In genomic region chr14:56631109-56631508, GRCm38 (mm10) we compare ENCODE assay signal across 18 mouse cellular contexts. TPM values are rescaled to one million over a fixed set of nuclear protein-coding genes. Genes with fewer than 3 reads are reported as not detected.
DNase-seq lines count a peak whose midpoint lies in the region; ATAC-seq and TF ChIP-seq lines count a peak whose summit lies in the region.
"Had no signal": no experiment of that assay in that cellular context is flagged by ENCODE, and none has a peak within 500 bp of the region (broad histone marks: within the 10 kb centered on the region; RNA-seq: fewer than 3 reads in every experiment).

No protein-coding gene starts in this region.

- 92% methylated on average over 2 of the region's 2 CpGs for WGBS in limb, embryonic 10.5 days
- WGBS in midbrain, embryonic 11.5 days = 90% methylated on average over 2 of the region's 2 CpGs

- no peak overlapping the region for H3K9ac ChIP-seq in MEL (ENCODE audit: control insufficient read depth, low read depth, low read length, poor library complexity, severe bottlenecking)
- H3K9ac ChIP-seq in midbrain, embryonic 11.5 days (ENCODE audit: low read length) = no peak overlapping the region

- ATAC-seq in megakaryocyte progenitor cell, adult 5-6 weeks (replicated peaks; ENCODE audit: poor library complexity) = peak; percentile 54
- ATAC-seq in megakaryocyte-erythroid progenitor cell, adult 5-6 weeks (replicated peaks; ENCODE audit: low FRiP score, low TSS enrichment, poor library complexity, severe bottlenecking) = peak; percentile 63; the same call in 1 of the 2 replicates
- no peak for ATAC-seq in midbrain, embryonic 11.5 days (ENCODE audit: low FRiP score)
- ATAC-seq: activated CD4-positive, CD25-positive, alpha-beta regulatory T cell, adult 4 months; CD4-positive, CD25-positive, alpha-beta regulatory T cell, adult 4 months; Patski had no signal

- TF ChIP-seq CTCF in MEL (IDR thresholded peaks at IDR 0.05 in 2 of 3, conservative IDR thresholded peaks at IDR 0.05 in 1 of 3; ENCODE audit: control insufficient read depth in 1 of 3, insufficient read depth in 1 of 3, low read depth in 2 of 3, low read length in 3 of 3, poor library complexity in 1 of 3, severe bottlenecking in 1 of 3) = no peak

- H3K4me2 ChIP-seq in midbrain, embryonic 11.5 days = no peak overlapping the region

- H3K4me1 ChIP-seq in MEL (ENCODE audit: control insufficient read depth in 1 of 2, insufficient read depth in 2 of 2, low read length in 2 of 2) = 0 out of 4 replicates have a peak, but pooled peaks cover 0 to 4% of the 10 kb centered on the region in 2 experiments
- no peaks in the 10 kb centered on the region for H3K4me1 ChIP-seq in limb, embryonic 10.5 days
- H3K4me1 ChIP-seq in midbrain, embryonic 11.5 days (ENCODE audit: control insufficient read depth, insufficient read depth, low read length) = no peaks in the 10 kb centered on the region

- no peaks in the 10 kb centered on the region for H3K36me3 ChIP-seq in MEL (ENCODE audit: control insufficient read depth in 1 of 2, insufficient read depth in 2 of 2, low read length in 2 of 2)
- no peaks in the 10 kb centered on the region for H3K36me3 ChIP-seq in limb, embryonic 10.5 days
- no peaks in the 10 kb centered on the region for H3K36me3 ChIP-seq in midbrain, embryonic 11.5 days (ENCODE audit: control insufficient read depth, insufficient read depth, low read length)

- no peak overlapping the region for H3K4me3 ChIP-seq in MEL (ENCODE audit: control insufficient read depth in 1 of 2, insufficient read depth in 1 of 2, low read depth in 2 of 2, low read length in 2 of 2)
- no peak overlapping the region for H3K4me3 ChIP-seq in limb, embryonic 10.5 days
- H3K4me3 ChIP-seq in midbrain, embryonic 11.5 days (ENCODE audit: low read depth, low read length) = no peak overlapping the region

- no peak overlapping the region for H3K27ac ChIP-seq in MEL (ENCODE audit: control insufficient read depth, low read depth, low read length)
- H3K27ac ChIP-seq in limb, embryonic 10.5 days = no peak overlapping the region
- H3K27ac ChIP-seq in midbrain, embryonic 11.5 days (ENCODE audit: low read depth, low read length) = no peak overlapping the region

- no peaks in the 10 kb centered on the region for H3K27me3 ChIP-seq in MEL (ENCODE audit: control insufficient read depth in 1 of 2, insufficient read depth in 2 of 2, low read length in 2 of 2)
- H3K27me3 ChIP-seq in limb, embryonic 10.5 days (ENCODE audit: low read depth, poor library complexity, severe bottlenecking) = no peaks in the 10 kb centered on the region
- no peaks in the 10 kb centered on the region for H3K27me3 ChIP-seq in midbrain, embryonic 11.5 days (ENCODE audit: control insufficient read depth, insufficient read depth, low read length)
- H3K27me3 ChIP-seq: CH12.LX, Patski had no signal

- TF ChIP-seq EP300 in MEL (IDR thresholded peaks at IDR 0.05; ENCODE audit: low read depth in 1 of 2, low read length in 2 of 2) = no peak

- peak; percentile 18 for DNase-seq in MEL (ENCODE audit: low read depth, low spot score)
- no peak for DNase-seq in limb, embryonic 10.5 days (ENCODE audit: low spot score)
- no peak for DNase-seq in midbrain, embryonic 11.5 days (ENCODE audit: low spot score, missing footprints)
- no peak for DNase-seq in cerebellum, postnatal 36 days
- DNase-seq: adrenal gland, adult 8-10 months; adrenal gland, postnatal 25 days; B cell, adult 2 months; cerebellum, adult 11 months; cerebellum, adult 11-12 months; cerebellum, adult 18-20 months; cerebellum, adult 2 months had no signal

- TF ChIP-seq RAD21 in MEL (IDR thresholded peaks at IDR 0.05; ENCODE audit: low read depth, low read length) = no peak

- no peaks in the 10 kb centered on the region for H3K79me2 ChIP-seq in MEL (ENCODE audit: control insufficient read depth, insufficient read depth, low read length, poor library complexity)

- H3K9me3 ChIP-seq in MEL (replicated peaks; ENCODE audit: insufficient read depth, low read length) = no peaks in the 10 kb centered on the region
- H3K9me3 ChIP-seq in limb, embryonic 10.5 days (replicated peaks) = no peaks in the 10 kb centered on the region
- no peaks in the 10 kb centered on the region for H3K9me3 ChIP-seq in midbrain, embryonic 11.5 days (ENCODE audit: control insufficient read depth, low read length)
- H3K9me3 ChIP-seq: G1E had no signal

- TF ChIP-seq POLR2A in MEL (IDR thresholded peaks at IDR 0.05; ENCODE audit: control insufficient read depth in 1 of 2, insufficient read depth in 1 of 2, low read depth in 1 of 2, low read length in 2 of 2, poor library complexity in 1 of 2) = no peak

TF ChIP-seq in MEL, 35 proteins besides CTCF, POLR2A, EP300 and RAD21:
- TF ChIP-seq ETS1 (IDR thresholded peaks at IDR 0.05; ENCODE audit: low read depth, low read length) (no peak), BHLHE40 (IDR thresholded peaks at IDR 0.05; ENCODE audit: borderline replicate concordance, low read depth, low read length) (no peak), POLR2AphosphoS2 (IDR thresholded peaks at IDR 0.05; ENCODE audit: low read length) (no peak), ZMIZ1 (IDR thresholded peaks at IDR 0.05; ENCODE audit: low read depth, low read length) (no peak), E2F4 (IDR thresholded peaks at IDR 0.05; ENCODE audit: borderline replicate concordance, low read depth, low read length) (no peak), USF2 (IDR thresholded peaks at IDR 0.05; ENCODE audit: borderline replicate concordance in 1 of 2, insufficient read depth in 1 of 2, low read depth in 1 of 2, low read length in 2 of 2) (no peak), ZC3H11A (IDR thresholded peaks at IDR 0.05; ENCODE audit: low read depth, low read length) (no peak), TCF12 (IDR thresholded peaks at IDR 0.05; ENCODE audit: low read depth, low read length) (no peak), HCFC1 (IDR thresholded peaks at IDR 0.05; ENCODE audit: low read depth, low read length) (no peak), KAT2A (conservative IDR thresholded peaks at IDR 0.05; ENCODE audit: low read depth, low read length) (no peak)
TF ChIP-seq in MEL: peak in this region for 0.

RNA-seq across cellular contexts. Expression of gene Mphosph8, which starts 36.9 kb away (rescaled TPM):
- 13.0 and 14.1 TPM in 2 replicates for total RNA-seq in MEL (2012; rRNA removed)
- 100 to 1,000 TPM in 1 of 2 experiments, 10 to 100 TPM in 1; 27.2 to 402 TPM for polyA plus RNA-seq in MEL (2012; ENCODE audit: insufficient read depth in 1 of 2, insufficient read length in 2 of 2, low read depth in 1 of 2, low replicate concordance in 2 of 2, missing spikeins in 1 of 2)
- 45.3 and 51.4 TPM in 2 replicates for total RNA-seq in megakaryocyte progenitor cell, adult 5-6 weeks (2015)
- total RNA-seq in megakaryocyte progenitor cell, adult 5-6 weeks (2017) = 25.0 and 37.5 TPM in 2 replicates
- total RNA-seq in megakaryocyte-erythroid progenitor cell, adult 5-6 weeks (2014; fragmentation: Nextera tagmentation) = 27.6 and 34.2 TPM in 2 replicates
- total RNA-seq in megakaryocyte-erythroid progenitor cell, adult 5-6 weeks (2017) = 34.1 and 34.7 TPM in 2 replicates
- 29.3 and 41.7 TPM in 2 replicates for polyA plus RNA-seq in limb, embryonic 10.5 days (2016; fragmentation: Nextera tagmentation; extraction: Ambion mirVana)
- polyA plus RNA-seq in midbrain, embryonic 11.5 days (2014; fragmentation: Nextera tagmentation; extraction: Ambion mirVana) = 44.3 and 45.4 TPM in 2 replicates

RNA-seq across cellular contexts. Expression of gene Parp4, which starts 55.7 kb away (rescaled TPM):
- total RNA-seq in MEL (2012; rRNA removed) = 1.5 and 2.2 TPM in 2 replicates
- polyA plus RNA-seq in MEL (2012; ENCODE audit: insufficient read depth in 1 of 2, insufficient read length in 2 of 2, low read depth in 1 of 2, low replicate concordance in 2 of 2, missing spikeins in 1 of 2) = 1 to 10 TPM in 1 of 2 experiments, not detected in 1; 5.2 TPM
- total RNA-seq in megakaryocyte progenitor cell, adult 5-6 weeks (2015) = 32.5 and 36.2 TPM in 2 replicates
- total RNA-seq in megakaryocyte progenitor cell, adult 5-6 weeks (2017) = 5.7 and 6.2 TPM in 2 replicates
- 11.4 and 23.6 TPM in 2 replicates for total RNA-seq in megakaryocyte-erythroid progenitor cell, adult 5-6 weeks (2014; fragmentation: Nextera tagmentation)
- total RNA-seq in megakaryocyte-erythroid progenitor cell, adult 5-6 weeks (2017) = 2.8 and 6.3 TPM in 2 replicates
- polyA plus RNA-seq in limb, embryonic 10.5 days (2016; fragmentation: Nextera tagmentation; extraction: Ambion mirVana) = 1.2 and 1.5 TPM in 2 replicates
- polyA plus RNA-seq in midbrain, embryonic 11.5 days (2014; fragmentation: Nextera tagmentation; extraction: Ambion mirVana) = 1.3 and 1.5 TPM in 2 replicates

RNA-seq across cellular contexts. Expression of gene Cenpj, which starts 55.9 kb away (rescaled TPM):
- 2.8 and 3.2 TPM in 2 replicates for total RNA-seq in MEL (2012; rRNA removed)
- 1 to 10 TPM in 1 of 2 experiments, not detected in 1; 7.5 TPM for polyA plus RNA-seq in MEL (2012; ENCODE audit: insufficient read depth in 1 of 2, insufficient read length in 2 of 2, low read depth in 1 of 2, low replicate concordance in 2 of 2, missing spikeins in 1 of 2)
- 25.9 TPM in 2 replicates for total RNA-seq in megakaryocyte progenitor cell, adult 5-6 weeks (2015)
- 19.3 and 37.5 TPM in 2 replicates for total RNA-seq in megakaryocyte progenitor cell, adult 5-6 weeks (2017)
- total RNA-seq in megakaryocyte-erythroid progenitor cell, adult 5-6 weeks (2014; fragmentation: Nextera tagmentation) = 12.3 and 14.9 TPM in 2 replicates
- total RNA-seq in megakaryocyte-erythroid progenitor cell, adult 5-6 weeks (2017) = 11.7 and 24.0 TPM in 2 replicates
- 16.8 and 21.2 TPM in 2 replicates for polyA plus RNA-seq in limb, embryonic 10.5 days (2016; fragmentation: Nextera tagmentation; extraction: Ambion mirVana)
- 24.4 and 26.6 TPM in 2 replicates for polyA plus RNA-seq in midbrain, embryonic 11.5 days (2014; fragmentation: Nextera tagmentation; extraction: Ambion mirVana)
